Mouse (Mus musculus) gastrocnemius, postnatal 14 days (tissue): ENCODE results near the gene Agrn. TPM values are rescaled to one million over a fixed set of nuclear protein-coding genes. Genes with fewer than 3 reads are reported as not detected.
"Not testable (repeated sequence)": the region's sequence is repeated elsewhere in the genome, so short reads cannot be mapped to it uniquely, and the experiment has no call there.

Experiments used
- DNase-seq: peaks from one replicate; pipeline ENCODE4 v3.0.0; 2021; ENCODE audit warnings: mixed read lengths
- intact Hi-C: fragments of 180-260 bp; cut with DNase I; formaldehyde crosslinking; loops from one replicate; pipeline ENCODE4 v1.15.1; 2025; ENCODE audit warnings: low total_unique reads
- total RNA-seq, 2 experiments: library from RNA; stranded (reverse); gene quantifications; 2 replicates each; pipeline ENCODE4 v1.2.3; 2021

Agrn gene
- total RNA-seq, 2 experiments from 2014 or later = 25.3 to 25.5 TPM

DNA sequence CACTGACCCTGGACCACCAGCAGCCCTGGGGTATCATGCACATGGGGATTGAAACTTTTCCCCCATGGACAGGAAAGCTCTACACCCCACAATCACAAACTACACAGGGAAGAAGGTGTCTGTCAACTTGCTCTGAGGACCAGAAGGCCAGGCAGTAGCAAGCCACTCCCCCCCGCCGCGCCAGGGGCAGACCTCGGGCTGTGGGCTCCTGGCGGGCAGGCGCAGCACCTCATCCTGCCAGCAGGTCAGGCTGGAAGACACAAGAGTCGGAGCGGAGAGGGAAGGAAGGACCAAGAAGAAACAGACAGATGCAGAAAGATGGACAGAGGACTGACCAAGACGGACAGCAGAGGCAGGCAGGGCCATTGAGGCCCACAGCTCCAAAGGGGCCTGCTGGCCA, 19.7 kb downstream of the Agrn start:
- no peak for DNase-seq
- intact Hi-C loops = no loop called here

DNA sequence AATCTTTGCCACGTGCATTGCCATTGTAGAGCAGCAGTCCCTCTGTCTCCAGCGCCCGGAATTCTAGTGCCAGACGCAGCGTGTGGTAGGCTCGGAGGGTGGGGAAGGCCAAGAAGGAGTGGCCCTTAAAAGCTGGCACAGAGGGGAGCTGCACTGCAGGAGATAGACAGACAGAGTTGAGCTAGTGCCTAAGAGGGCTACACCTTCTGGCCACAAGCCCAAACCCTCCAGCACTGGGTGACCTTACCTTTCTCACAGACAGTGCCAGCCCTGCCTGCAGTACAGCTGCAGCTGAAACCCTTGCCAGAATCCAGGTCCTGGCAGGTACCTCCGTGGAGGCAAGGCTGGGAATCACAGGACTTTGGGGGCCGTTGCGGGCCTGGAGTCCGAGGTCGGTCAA, 25.5 kb downstream of the Agrn start:
- intact Hi-C loops = no loop called here
- DNase-seq = no peak

DNA sequence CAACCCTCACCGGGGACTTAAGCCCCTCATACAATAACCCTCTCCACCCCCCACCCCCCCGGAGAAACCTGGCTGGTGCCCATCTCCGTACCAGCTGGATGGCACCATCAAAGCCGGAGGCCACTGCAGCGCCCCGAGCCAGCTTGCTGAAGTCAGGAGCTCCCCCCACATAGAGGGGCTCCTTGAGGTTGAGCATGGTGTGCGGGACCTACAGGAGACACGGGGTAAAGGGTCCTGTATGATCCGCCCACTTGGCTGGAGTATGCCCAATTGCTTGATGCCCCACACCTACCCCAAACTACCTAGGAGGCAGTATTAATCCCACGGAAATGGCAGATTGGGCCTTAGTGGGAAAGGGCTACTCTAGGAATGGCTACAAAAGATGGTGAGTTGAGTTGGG, 28.2 kb downstream of the Agrn start:
- no peak for DNase-seq
- intact Hi-C loops = no loop called here

DNA sequence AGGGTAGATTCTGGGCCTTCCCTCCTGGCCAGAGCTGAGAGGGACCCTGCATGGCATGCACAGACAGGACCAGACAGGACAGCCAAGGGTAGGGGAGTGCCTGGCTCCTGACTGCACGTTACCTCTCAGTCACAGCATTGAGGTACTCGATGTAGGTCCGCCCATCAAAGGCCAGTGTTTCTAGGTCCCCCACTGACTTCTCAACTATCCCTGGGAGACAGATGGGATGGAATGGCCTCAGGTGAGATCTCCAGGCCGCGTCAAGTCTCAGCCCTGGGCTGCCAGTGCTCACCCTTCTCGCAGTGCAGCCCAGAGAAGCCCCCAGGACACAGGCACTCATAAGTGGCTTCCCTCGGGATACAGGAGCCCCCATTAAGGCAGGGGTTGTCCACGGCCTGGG, 28.7 kb downstream of the Agrn start:
- DNase-seq = no peak
- intact Hi-C loops = no loop called here

DNA sequence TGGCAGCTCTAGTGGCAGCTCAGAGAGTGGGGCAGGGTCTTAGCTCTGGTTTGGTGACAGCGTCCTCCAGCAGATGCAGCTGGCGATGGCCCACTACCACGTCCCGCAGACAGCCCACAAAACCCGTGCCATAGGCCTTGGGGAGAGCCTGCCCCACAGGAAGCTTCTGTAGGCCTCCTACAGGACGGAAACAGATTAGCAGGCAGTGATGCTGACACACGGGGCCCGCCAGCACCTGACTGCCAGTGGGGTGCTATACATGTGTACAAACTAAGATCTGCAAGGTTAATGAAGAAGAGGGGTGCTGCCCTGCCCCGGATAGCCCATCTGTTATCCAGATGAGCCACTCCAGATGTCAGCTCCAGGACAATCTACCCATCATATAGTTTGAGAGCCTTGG, 30.8 kb downstream of the Agrn start:
- intact Hi-C loops = no loop called here
- no peak for DNase-seq

DNA sequence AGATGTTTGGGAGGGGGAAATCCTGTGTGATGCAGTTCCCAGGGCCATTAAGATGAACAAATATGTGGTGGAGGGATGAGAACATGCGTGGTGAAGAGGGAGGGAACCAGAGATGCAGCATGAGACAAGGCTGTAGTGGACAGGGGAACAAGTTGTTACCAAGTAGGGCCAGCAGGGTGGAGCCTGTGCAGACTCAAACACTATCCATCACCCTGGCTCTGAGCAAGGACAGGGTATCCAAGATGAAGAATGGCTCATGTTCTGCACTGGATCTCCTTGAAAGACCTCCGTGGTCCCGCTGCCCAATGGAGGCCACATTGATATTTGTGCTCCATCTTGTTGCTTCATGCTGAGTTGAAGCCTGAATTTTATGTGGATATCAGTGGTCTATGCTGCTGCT, 42.5 kb downstream of the Agrn start:
- intact Hi-C loops = no loop called here
- no peak for DNase-seq

DNA sequence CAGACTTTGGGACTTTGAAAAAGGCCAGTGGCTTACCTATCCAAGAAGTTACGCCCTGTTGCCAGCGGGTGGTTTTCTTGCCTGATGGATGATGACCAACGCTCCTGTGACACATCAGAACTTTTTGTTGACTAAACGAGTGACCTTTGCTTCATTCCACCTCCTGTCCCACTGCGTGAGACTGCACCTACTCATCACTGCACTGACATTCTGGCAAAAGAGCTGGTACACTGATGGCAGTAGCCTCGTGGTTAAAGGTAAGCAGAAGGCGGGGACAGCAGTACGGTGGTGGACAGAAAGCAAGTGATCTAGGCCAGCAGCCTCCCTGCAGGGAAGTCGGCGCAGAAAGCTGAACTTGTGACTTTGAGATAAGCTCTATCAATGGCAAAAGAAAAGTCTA, 46.4 kb downstream of the Agrn start:
- DNase-seq, intact Hi-C loops: not testable (repeated sequence)

DNA sequence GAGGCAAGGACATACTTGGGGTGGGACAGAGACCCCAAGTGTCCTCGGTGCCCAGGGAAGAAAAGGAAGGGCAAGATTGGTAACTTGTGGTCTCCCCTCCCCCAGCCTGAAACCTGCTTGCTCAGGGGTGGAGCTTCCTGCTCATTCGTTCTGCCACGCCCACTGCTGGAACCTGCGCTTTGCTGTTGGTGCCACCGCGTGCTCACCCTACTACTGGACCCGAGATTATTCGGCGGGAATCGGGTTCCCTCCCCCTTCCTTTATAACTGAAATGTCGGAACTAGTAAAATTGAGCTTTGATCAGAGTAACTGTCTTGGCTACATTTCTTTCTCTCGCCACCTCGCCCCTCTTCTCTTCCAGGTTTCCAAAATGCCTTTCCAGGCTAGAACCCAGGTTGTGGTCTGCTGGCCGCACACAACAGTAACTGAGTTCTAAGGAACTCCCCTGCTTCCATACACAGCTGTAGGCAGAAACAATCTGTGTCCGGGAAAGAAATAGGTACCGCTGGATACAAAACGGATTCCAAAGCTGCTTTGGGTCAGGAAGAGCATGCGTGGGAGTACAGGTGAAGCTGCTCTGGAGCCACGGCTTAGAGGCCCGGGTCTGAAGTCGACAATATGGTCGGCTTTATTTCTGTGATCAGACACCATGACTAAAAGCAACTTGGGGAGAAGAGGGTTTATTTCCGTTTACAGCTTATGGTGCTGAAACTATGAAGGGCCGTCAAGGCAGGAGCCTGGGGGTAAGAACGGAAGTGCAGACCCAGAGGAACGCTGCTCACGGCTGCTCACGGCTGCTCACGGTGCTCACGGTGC, 60.8 kb downstream of the Agrn start:
- no peak for DNase-seq
- intact Hi-C loops = no loop called here

DNA sequence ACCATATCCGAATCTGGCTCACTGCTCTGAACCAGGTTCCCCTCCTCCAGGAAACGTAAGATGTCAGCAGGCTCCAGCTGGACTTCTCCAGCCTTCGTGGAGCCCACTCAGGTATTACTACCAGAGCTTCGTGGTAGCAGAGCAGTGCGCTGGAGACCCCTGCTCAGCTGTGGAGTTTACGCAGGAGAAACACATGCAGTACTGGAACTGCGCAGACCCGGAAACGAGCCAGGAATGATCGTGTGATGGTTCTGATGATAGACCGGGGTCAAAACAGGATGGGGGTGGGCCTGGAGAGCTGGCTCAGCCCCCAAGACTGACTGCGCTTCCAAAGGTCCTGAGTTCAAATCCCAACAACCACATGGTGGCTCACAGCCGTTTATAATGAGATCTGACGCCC, 61.5 kb downstream of the Agrn start:
- intact Hi-C loops = no loop called here
- DNase-seq = no peak

DNA sequence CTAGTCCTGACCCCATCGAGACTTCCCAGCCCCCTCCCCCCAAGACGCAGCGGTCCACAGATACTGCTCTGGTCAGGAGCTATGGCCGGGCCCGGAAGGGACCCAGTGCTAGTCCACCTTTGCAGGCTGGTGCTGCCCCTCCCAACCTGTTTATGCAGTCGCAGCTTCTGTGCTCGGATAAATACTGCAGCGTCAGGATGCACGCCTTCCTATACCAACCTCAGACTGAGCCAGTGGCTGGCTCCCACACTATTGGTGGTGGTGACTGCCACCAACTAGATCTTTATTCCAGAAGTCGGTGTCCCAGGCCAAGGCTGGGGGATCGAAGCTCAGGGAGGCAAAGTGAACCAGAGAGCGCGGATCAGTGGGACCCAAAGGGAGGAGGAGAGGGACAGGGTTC, 62.2 kb downstream of the Agrn start:
- no peak for DNase-seq
- intact Hi-C loops = no loop called here

DNA sequence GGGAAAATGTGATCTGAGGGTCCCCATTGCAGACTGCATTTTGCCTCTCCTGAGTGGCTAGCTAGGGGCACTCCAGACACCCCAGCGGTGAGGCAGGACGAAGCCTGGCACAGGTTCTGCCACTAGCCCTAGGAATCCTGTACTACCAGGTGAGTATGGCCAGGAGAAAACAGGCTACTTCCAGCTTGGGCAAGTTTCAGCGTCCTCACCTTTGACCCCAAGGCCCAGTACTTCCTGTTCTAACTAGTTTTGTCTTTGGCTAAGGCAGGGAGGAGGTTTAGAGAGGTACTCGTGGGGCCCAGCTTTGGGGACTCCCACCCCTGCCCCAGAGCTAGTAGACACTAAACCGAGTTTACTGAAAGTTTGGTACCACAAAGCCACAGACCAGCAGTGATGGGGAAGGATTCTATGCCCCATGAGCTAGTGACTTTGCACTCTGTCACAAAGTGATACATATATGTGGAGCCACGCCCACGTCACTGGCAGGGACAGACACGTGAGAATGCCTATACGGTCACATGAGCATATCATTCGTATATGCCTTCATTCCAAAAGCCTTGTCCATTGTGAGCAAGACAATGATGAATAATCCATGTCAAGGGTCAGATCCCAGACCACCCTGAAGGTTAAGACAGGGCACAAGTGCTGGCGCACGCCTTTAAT, 63.2 kb downstream of the Agrn start:
- intact Hi-C loops = no loop called here
- DNase-seq = no peak

DNA sequence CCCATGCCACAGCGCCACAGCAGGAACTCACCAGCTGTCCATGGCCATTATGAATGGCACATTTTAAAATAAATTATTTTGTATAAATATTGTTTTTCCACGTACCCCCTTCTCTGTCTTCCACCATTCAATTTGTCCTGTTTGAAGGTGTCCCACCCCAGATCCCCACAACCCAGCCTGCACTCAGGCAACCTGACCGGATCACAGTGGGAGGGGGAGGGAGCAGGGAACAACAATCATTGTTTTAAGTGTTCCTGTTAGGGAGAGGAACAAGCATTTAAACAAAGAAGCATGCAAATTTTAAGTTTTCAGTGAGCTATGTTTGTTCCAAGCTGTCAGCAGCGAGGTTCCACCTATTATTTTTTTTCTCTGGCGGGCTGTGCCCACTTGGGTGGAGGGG, 64.0 kb downstream of the Agrn start:
- DNase-seq = no peak
- intact Hi-C loops = no loop called here

DNA sequence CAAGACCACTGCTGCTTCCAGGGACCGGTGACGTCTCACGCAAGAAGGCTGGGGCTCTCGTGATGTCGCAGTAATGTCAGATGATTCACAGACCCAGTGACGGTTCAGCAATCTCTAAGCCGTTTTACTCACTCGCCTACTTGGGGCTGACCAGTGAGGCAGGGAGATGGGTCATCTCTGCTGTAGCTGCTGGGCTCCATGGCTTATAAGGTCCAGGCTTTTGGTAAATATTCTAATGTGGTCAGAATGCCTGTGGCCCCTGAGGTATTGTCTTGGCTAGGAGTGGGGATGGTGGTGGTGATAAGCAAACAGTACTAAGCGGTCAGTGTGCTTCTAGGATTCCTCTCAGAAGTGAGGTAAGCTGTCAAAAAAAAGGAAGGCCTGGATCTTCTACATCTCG, 66.3 kb downstream of the Agrn start:
- intact Hi-C loops = no loop called here

DNA sequence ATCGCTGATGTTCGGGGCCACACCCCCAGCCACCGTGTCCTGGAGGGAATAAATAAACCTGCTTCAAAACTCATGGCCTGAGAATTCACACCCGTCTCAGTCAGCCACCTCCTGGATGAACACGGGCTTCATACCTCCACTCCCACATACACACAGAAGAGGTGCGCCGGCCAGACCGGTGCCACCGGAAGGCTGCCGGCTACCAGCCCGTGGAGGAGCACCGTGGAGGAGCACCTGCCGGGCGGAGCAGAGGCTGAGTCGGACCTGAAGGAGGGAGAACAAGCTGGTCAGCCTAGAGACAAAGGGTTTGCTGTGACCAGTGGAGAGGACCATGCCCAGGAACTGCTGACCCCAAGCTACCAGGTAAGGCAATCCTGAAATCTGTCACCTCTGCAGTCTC, 66.9 kb downstream of the Agrn start, which contains the start of gene Rnf223:
Rnf223 (plus strand) TSS at position 78 of the 400 bp plus-strand sequence.
- no peak for DNase-seq
- intact Hi-C loops = no loop called here

More for the DNA sequence above, 66.3 kb downstream of the Agrn start:
- no peak for DNase-seq

DNA sequence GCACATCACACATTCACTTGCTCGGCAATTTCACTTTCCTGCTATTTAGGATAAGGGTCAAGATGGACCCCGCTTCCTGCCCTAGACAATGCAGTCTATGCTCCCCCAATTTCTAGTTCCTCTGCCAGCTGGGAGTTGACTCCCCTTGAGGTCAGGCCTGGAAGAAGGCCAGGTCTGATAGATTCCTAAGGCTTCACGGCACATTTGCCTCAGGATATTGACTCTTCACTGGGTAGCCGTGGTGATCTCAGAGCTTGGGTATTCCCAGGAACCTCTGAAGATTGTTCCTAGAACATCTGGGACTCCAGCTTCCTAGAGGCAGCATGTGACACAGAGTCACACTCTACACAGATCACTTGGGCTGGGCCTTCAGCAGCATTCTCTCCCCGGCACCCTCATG, 68.5 kb downstream of the Agrn start:
- intact Hi-C loops = no loop called here
- no peak for DNase-seq

DNA sequence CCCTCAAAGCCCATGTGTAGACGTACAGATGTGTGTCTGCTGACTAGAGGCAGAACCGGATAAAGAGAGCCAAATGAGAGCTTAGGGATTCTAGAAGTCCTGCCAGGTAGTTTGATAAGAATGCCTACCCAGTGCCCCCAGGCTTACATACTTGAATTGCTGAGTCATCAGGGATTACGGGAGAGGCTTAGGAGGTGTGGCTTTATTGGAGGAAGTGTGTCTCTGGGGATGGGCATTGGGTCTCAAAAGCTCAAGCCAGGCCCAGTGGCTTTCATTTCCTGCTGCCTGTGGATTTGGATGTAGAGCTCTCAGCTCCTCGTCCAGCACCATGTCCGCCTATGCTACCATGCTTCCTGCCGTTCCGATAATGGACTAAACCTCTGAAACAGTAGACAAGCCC, 70.4 kb downstream of the Agrn start:
- intact Hi-C loops = no loop called here
- no peak for DNase-seq

DNA sequence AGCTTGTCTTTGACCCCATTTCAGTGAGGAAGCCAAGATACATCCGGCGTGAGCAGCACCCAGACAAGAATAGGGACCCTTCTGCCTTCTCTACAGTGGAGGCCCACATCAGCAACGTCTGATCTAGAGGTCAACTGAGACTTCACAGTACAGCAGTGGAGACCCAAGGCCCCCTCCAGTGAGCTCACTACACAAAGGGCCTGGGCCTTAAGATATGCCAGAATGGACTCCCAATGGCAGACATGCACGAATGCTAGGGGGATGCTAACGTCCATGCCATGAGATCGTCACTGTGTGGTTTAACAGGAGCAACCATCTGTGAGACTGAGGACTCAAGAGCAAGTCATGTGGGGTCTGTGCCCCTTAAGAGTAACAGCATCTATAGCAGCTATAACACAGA, 71.9 kb downstream of the Agrn start:
- intact Hi-C loops = no loop called here

DNA sequence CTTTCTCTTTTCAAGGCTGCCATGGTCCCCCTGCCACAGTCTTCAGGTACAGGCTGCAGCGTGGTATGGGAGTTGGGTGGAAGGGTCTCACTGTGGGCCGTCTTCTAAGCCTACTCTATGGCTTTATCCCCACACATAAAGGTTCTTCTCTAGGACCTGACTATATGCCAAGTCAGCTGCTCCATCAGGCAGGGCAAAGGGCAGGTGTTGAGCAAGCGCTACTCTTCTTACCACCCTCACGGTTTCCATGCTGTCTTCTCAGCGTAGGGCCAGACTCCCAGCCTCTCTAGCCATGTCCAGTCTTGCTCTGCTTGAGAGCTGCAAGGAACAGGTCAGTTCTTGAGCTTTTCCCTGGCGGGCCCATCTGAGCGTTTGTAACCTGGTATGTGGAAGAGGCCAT, 73.2 kb downstream of the Agrn start:
- DNase-seq = no peak
- intact Hi-C loops = no loop called here

More for the DNA sequence above, 71.9 kb downstream of the Agrn start:
- DNase-seq = no peak
